In the genomic region with DNA sequence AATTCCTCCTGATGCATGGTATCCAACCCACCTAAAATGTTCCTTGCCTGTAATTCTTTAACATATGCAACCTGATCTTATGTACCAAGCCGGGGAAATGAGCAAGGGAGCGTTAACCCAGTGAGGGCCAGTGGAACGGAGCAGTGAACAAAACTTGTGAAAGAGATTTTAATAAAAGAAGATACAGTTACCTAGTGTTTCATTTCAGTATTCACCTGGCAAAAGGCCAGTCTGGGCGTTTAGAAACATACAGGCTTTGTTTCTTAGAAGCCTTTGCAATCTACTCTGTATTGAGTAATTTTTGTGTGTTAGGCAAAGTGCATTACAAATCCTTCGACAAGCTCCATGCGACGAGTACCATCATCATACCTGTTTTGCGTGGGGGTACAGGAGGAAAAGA, we compare ENCODE assay signal across 22 mouse cellular contexts.
DNase-seq lines count a peak whose midpoint lies in the region; ATAC-seq lines count a peak whose summit lies in the region.
"Had no signal": no experiment of that assay in that cellular context is flagged by ENCODE, and none has a peak within 500 bp of the region (broad histone marks: within the 10 kb centered on the region; RNA-seq: fewer than 3 reads in every experiment).

No protein-coding gene starts in this region.

- H3K9ac ChIP-seq in kidney, embryonic 15.5 days = no peak overlapping the region
- no peak overlapping the region for H3K9ac ChIP-seq in kidney, embryonic 16.5 days (replicated peaks; ENCODE audit: low read length)
- no peak overlapping the region for H3K9ac ChIP-seq in midbrain, embryonic 14.5 days (replicated peaks; ENCODE audit: low read length)
- no peak overlapping the region for H3K9ac ChIP-seq in forebrain, embryonic 14.5 days (ENCODE audit: low read length)
- H3K9ac ChIP-seq: midbrain, embryonic 13.5 days; neural tube, embryonic 15.5 days had no signal

- 0 out of 2 replicates have a peak overlapping the region, but pooled peaks have one; percentile 3 for H3K27ac ChIP-seq in kidney, embryonic 15.5 days
- no peak overlapping the region for H3K27ac ChIP-seq in kidney, embryonic 16.5 days (ENCODE audit: low read length)
- peak overlapping the region; percentile 21; the same call in 1 of the 2 replicates for H3K27ac ChIP-seq in midbrain, embryonic 14.5 days (replicated peaks; ENCODE audit: low read depth, low read length)
- no peak overlapping the region for H3K27ac ChIP-seq in midbrain, embryonic 10.5 days (replicated peaks)
- peak overlapping the region; percentile 21; the same call in 1 of the 2 replicates for H3K27ac ChIP-seq in forebrain, embryonic 14.5 days (ENCODE audit: low read depth, low read length)
- H3K27ac ChIP-seq: hindbrain, embryonic 10.5 days; hindbrain, postnatal 0 days; neural tube, embryonic 15.5 days had no signal

- 0 out of 2 replicates have a peak, but pooled peaks cover 4% of the 10 kb centered on the region for H3K27me3 ChIP-seq in kidney, embryonic 15.5 days
- no peaks in the 10 kb centered on the region for H3K27me3 ChIP-seq in kidney, embryonic 16.5 days (ENCODE audit: insufficient read depth, low read length)
- no peaks in the 10 kb centered on the region for H3K27me3 ChIP-seq in midbrain, embryonic 14.5 days (ENCODE audit: control insufficient read depth, insufficient read depth, low read length)
- peaks cover 24% of the 10 kb centered on the region for H3K27me3 ChIP-seq in midbrain, embryonic 10.5 days (ENCODE audit: low read depth, poor library complexity, severe bottlenecking)
- no peaks in the 10 kb centered on the region for H3K27me3 ChIP-seq in forebrain, embryonic 14.5 days (replicated peaks; ENCODE audit: control insufficient read depth, insufficient read depth, low read length)
- H3K27me3 ChIP-seq: midbrain, embryonic 13.5 days; neural tube, embryonic 15.5 days had no signal

- no peaks in the 10 kb centered on the region for H3K36me3 ChIP-seq in kidney, embryonic 15.5 days
- no peaks in the 10 kb centered on the region for H3K36me3 ChIP-seq in kidney, embryonic 16.5 days (ENCODE audit: insufficient read depth, low read length)
- H3K36me3 ChIP-seq in midbrain, embryonic 14.5 days (ENCODE audit: control insufficient read depth, insufficient read depth, low read length) = no peaks in the 10 kb centered on the region
- H3K36me3 ChIP-seq in midbrain, embryonic 10.5 days = no peaks in the 10 kb centered on the region
- H3K36me3 ChIP-seq in forebrain, embryonic 14.5 days (ENCODE audit: control insufficient read depth, insufficient read depth, low read length) = no peaks in the 10 kb centered on the region
- H3K36me3 ChIP-seq: G1E; hindbrain, embryonic 10.5 days; midbrain, embryonic 13.5 days; neural tube, embryonic 15.5 days had no signal

- H3K4me2 ChIP-seq in kidney, embryonic 15.5 days = no peak overlapping the region
- H3K4me2 ChIP-seq in kidney, embryonic 16.5 days (replicated peaks; ENCODE audit: low read depth, low read length) = no peak overlapping the region
- no peak overlapping the region for H3K4me2 ChIP-seq in midbrain, embryonic 14.5 days (ENCODE audit: low read length)
- H3K4me2 ChIP-seq in forebrain, embryonic 14.5 days (ENCODE audit: low read length) = no peak overlapping the region
- H3K4me2 ChIP-seq: midbrain, embryonic 13.5 days; neural tube, embryonic 15.5 days had no signal

- H3K4me1 ChIP-seq in kidney, embryonic 15.5 days = peaks cover 7% of the 10 kb centered on the region; the same call in 1 of the 2 replicates
- peaks cover 6% of the 10 kb centered on the region for H3K4me1 ChIP-seq in kidney, embryonic 16.5 days (ENCODE audit: insufficient read depth, low read length)
- peaks cover 25% of the 10 kb centered on the region for H3K4me1 ChIP-seq in midbrain, embryonic 14.5 days (ENCODE audit: control insufficient read depth, insufficient read depth, low read length)
- peaks cover 31% of the 10 kb centered on the region for H3K4me1 ChIP-seq in midbrain, embryonic 10.5 days
- peaks cover 31% of the 10 kb centered on the region for H3K4me1 ChIP-seq in forebrain, embryonic 14.5 days (ENCODE audit: control insufficient read depth, insufficient read depth, low read length)

- no peaks in the 10 kb centered on the region for H3K9me3 ChIP-seq in kidney, embryonic 15.5 days (replicated peaks)
- H3K9me3 ChIP-seq in kidney, embryonic 16.5 days (ENCODE audit: low read length) = no peaks in the 10 kb centered on the region
- H3K9me3 ChIP-seq in midbrain, embryonic 14.5 days (ENCODE audit: control insufficient read depth, low read length) = no peaks in the 10 kb centered on the region
- no peaks in the 10 kb centered on the region for H3K9me3 ChIP-seq in midbrain, embryonic 10.5 days (replicated peaks)
- no peaks in the 10 kb centered on the region for H3K9me3 ChIP-seq in forebrain, embryonic 14.5 days (replicated peaks; ENCODE audit: control insufficient read depth, low read length)
- H3K9me3 ChIP-seq: G1E; hindbrain, embryonic 10.5 days; midbrain, embryonic 13.5 days; neural tube, embryonic 15.5 days had no signal

- ATAC-seq in kidney, embryonic 15.5 days (replicated peaks; ENCODE audit: low FRiP score) = no peak
- no peak for ATAC-seq in kidney, embryonic 16.5 days (ENCODE audit: low FRiP score, low TSS enrichment)
- no peak for ATAC-seq in midbrain, embryonic 14.5 days (ENCODE audit: low FRiP score, low TSS enrichment)
- peak; percentile 19 for ATAC-seq in forebrain, embryonic 14.5 days
- ATAC-seq: hindbrain, postnatal 0 days had no signal

- 66% methylated on average over 8 of the region's 8 CpGs for WGBS in kidney, embryonic 15.5 days
- WGBS in kidney, embryonic 16.5 days = 63% methylated on average over 8 of the region's 8 CpGs
- 86% methylated on average over 8 of the region's 8 CpGs for WGBS in midbrain, embryonic 14.5 days
- 88% methylated on average over 8 of the region's 8 CpGs for WGBS in midbrain, embryonic 10.5 days
- 64% methylated on average over 8 of the region's 8 CpGs for WGBS in forebrain, embryonic 14.5 days

- no peak for DNase-seq in midbrain, embryonic 14.5 days
- DNase-seq in midbrain, embryonic 10.5 days (ENCODE audit: low spot score) = no peak
- peak; percentile 44 for DNase-seq in forebrain, embryonic 14.5 days (ENCODE audit: low spot score)
- DNase-seq in left cerebral cortex, postnatal 10 days (ENCODE audit: extremely low spot score in 1 of 2, low spot score in 2 of 2) = no peak
- no peak for DNase-seq in layer of hippocampus, postnatal 14 days (ENCODE audit: low spot score in 2 of 2)
- DNase-seq: adrenal gland, postnatal 14 days; cerebellum, adult 11 months; cerebellum, postnatal 25 days; gastrocnemius, postnatal 36 days; kidney, adult 18-20 months; kidney, postnatal 25 days; liver; right cerebral cortex, postnatal 14 days; spleen, adult 18-20 months; thymus, postnatal 36 days had no signal

- H3K4me3 ChIP-seq in kidney, embryonic 15.5 days (replicated peaks) = no peak overlapping the region
- H3K4me3 ChIP-seq in kidney, embryonic 16.5 days (ENCODE audit: low read length) = no peak overlapping the region
- H3K4me3 ChIP-seq in midbrain, embryonic 14.5 days (replicated peaks; ENCODE audit: low read depth, low read length) = no peak overlapping the region
- no peak overlapping the region for H3K4me3 ChIP-seq in midbrain, embryonic 10.5 days
- H3K4me3 ChIP-seq in forebrain, embryonic 14.5 days (ENCODE audit: low read depth, low read length) = no peak overlapping the region
- H3K4me3 ChIP-seq: hindbrain, embryonic 10.5 days; midbrain, embryonic 13.5 days; neural tube, embryonic 15.5 days had no signal

- intact Hi-C loops in left cerebral cortex, postnatal 10 days (cut with DNase I) = no loop called here

Comparison
In these comparisons a context has a peak if more than half of its experiments do, and no peak if none do; other contexts are left out.
1. H3K27ac ChIP-seq: peak in kidney, embryonic 15.5 days (single experiment), midbrain, embryonic 14.5 days (single experiment) and forebrain, embryonic 14.5 days (single experiment); none in kidney, embryonic 16.5 days (single experiment) and midbrain, embryonic 10.5 days (single experiment).